Mouse (Mus musculus) liver, embryonic 11.5 days (tissue): ENCODE results near the gene Fam168b. TPM values are rescaled to one million over a fixed set of nuclear protein-coding genes. Genes with fewer than 3 reads are reported as not detected.

Experiments used
- ATAC-seq: fragments of 200-750 bp; cut with Nextera tagmentation; replicated peaks from 2 replicates; pipeline ENCODE4 v1.8.0; 2017; ENCODE audit warnings: moderate number of reproducible peaks, mild to moderate bottlenecking, moderate TSS enrichment, moderate library complexity; ENCODE audit not compliant: low FRiP score
- DNase-seq: peaks from one replicate; pipeline ENCODE4 v3.0.0-alpha.2; 2017; ENCODE audit warnings: low spot score
- H3K27ac ChIP-seq: fragments of 300-500 bp; sonication (generic); 2 replicates; pipeline ENCODE4 v1.5.1; 2014; ENCODE audit warnings: mild to moderate bottlenecking, low read depth, low read length, control low read depth
- H3K27me3 ChIP-seq: fragments of 300-500 bp; sonication (generic); replicated peaks from 2 replicates; pipeline ENCODE4 v1.6.1; 2014; ENCODE audit warnings: low read length, mixed read lengths; ENCODE audit not compliant: control insufficient read depth, insufficient read depth
- H3K36me3 ChIP-seq: fragments of 300-500 bp; sonication (generic); 2 replicates; pipeline ENCODE4 v1.6.1; 2014; ENCODE audit warnings: mild to moderate bottlenecking, low read length, moderate library complexity, mixed read lengths; ENCODE audit not compliant: control insufficient read depth, insufficient read depth
- H3K4me1 ChIP-seq: fragments of 300-500 bp; sonication (generic); replicated peaks from 2 replicates; pipeline ENCODE4 v1.6.1; 2014; ENCODE audit warnings: low read length, mixed read lengths; ENCODE audit not compliant: control insufficient read depth, insufficient read depth
- H3K4me2 ChIP-seq: fragments of 300-500 bp; sonication (generic); 2 replicates; pipeline ENCODE4 v1.6.1; 2014; ENCODE audit warnings: mild to moderate bottlenecking, control low read depth, moderate library complexity
- H3K4me3 ChIP-seq: fragments of 300-500 bp; sonication (generic); 2 replicates; pipeline ENCODE4 v1.5.1; 2014; ENCODE audit warnings: low read depth, low read length, control low read depth
- H3K9ac ChIP-seq: fragments of 300-500 bp; sonication (generic); 2 replicates; pipeline ENCODE4 v1.6.1; 2014; ENCODE audit warnings: low read depth, low read length, control low read depth
- H3K9me3 ChIP-seq: fragments of 300-500 bp; sonication (generic); 2 replicates; pipeline ENCODE4 v1.6.1; 2016; ENCODE audit warnings: low read length, inconsistent platforms, mixed read lengths; ENCODE audit not compliant: control insufficient read depth
- WGBS: fragments of 180-500 bp; shearing (Covaris S2); extraction: QIAGEN DNeasy Blood & Tissue Kit; methylation state at CpG from one replicate; pipeline ENCODE4 v1.1.7; 2014; 5-methylcytosine and 5-hydroxymethylcytosine counted together
- polyA plus RNA-seq: library from polyadenylated mRNA; unstranded; fragments of >200 nt; fragmentation: Nextera tagmentation; extraction: Ambion mirVana; gene quantifications from 2 replicates; pipeline ENCODE4 v1.2.1, GENCODE M21; 2014

The Fam168b gene
- polyA plus RNA-seq, 1 experiment from 2014 or later = 54.5 TPM

DNA sequence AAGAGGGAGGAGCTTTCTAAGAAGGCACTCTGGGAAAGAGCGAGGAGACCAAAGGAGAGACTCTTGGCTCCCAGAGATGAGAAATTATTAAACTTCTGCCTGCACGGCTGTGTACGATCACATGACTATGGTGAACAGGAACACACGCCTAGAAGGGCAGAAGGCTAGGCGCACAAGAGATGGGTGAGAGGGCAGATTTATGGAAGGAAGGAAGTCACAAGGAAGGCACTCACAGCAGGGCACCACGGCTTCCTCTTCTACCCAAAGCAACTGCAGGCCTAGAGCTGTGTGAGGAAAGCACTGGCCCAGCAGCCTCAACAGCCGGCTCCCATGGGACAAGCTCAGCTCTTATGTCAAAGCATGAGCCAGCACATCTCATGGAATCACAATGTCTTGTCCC, 15.0 kb downstream of the Fam168b start:
- H3K36me3 ChIP-seq = peaks cover 18% of the 10 kb centered on the region
- DNase-seq = no peak
- no peaks in the 10 kb centered on the region for H3K9me3 ChIP-seq
- no peak overlapping the region for H3K9ac ChIP-seq
- ATAC-seq = no peak
- no peaks in the 10 kb centered on the region for H3K27me3 ChIP-seq
- H3K4me2 ChIP-seq = no peak overlapping the region
- H3K4me1 ChIP-seq = no peaks in the 10 kb centered on the region
- no peak overlapping the region for H3K4me3 ChIP-seq
- no peak overlapping the region for H3K27ac ChIP-seq
- 76% methylated on average over 7 of the region's 7 CpGs for WGBS

DNA sequence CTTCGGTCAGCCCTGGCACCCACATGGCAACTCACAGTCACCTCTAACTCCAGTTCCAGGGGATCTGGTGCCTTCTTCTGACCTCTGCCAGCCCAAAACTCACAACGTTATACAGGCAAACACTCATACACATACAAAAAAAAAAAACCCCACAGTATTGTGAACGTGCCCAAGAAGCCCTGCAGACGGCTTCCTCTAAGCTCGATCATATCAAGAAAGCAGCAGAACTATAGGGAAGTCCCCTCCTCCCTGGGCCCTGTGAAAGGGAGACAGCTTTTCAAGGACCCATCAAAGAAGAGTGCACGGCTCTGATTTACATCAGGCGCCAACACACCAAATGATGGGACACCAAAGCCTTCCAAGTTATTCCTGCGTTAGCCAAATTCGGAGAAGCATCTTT, 17.0 kb downstream of the Fam168b start:
- Histone ChIP-seq H3K4me3 (no peak overlapping the region), H3K4me1 (no peaks in the 10 kb centered on the region), H3K9ac (no peak overlapping the region), H3K9me3 (no peaks in the 10 kb centered on the region), H3K4me2 (no peak overlapping the region), H3K27ac (no peak overlapping the region), H3K36me3 (peaks cover 26% of the 10 kb centered on the region), H3K27me3 (no peaks in the 10 kb centered on the region)
- DNase-seq = no peak
- 87% methylated on average over 9 of the region's 9 CpGs for WGBS
- no peak for ATAC-seq

DNA sequence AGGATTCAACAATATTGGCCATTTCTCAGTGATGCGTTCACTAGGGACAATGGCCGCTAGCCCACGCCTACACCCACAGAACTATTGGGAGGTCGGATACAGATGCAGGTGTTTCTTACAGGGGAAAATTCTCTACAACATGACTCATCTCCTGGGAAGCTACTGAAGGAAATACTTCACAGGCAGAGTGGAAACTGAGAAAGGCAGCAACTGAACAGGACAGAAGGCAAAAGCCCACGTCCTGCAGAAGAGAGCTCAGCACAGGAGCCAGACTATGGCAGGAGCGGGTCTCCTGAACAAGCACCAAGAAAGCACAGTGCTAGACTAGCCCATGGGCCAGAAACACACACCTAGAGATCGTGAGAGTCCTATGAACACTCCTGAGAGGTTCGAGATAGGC, 18.7 kb downstream of the Fam168b start:
- Histone ChIP-seq H3K27me3 (no peaks in the 10 kb centered on the region), H3K9me3 (no peaks in the 10 kb centered on the region), H3K9ac (no peak overlapping the region), H3K4me2 (no peak overlapping the region), H3K4me1 (no peaks in the 10 kb centered on the region), H3K36me3 (peaks cover 32% of the 10 kb centered on the region), H3K4me3 (no peak overlapping the region), H3K27ac (no peak overlapping the region)
- 89% methylated on average over 8 of the region's 8 CpGs for WGBS
- no peak for ATAC-seq
- DNase-seq = no peak

DNA sequence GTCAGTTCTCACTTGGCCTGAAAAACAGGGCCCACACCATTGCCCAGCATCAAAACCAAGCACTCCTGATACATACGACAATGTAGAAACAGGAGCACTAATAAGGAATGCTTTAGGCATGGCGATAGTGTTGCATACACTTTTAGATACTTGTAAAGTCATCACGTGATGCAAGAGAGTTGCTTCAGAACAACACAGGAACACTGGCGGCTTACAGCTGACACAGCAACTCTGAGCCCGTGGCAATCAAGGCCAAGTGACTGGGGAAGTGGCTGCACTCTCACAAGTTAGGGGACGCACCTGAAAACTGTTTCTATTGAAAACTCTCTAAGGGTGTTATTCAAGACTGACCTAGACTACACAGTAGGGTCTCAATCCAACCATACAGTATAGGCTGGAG, 19.5 kb downstream of the Fam168b start:
- DNase-seq (no peak), ATAC-seq (no peak)
- WGBS = 83% methylated on average over 6 of the region's 6 CpGs
- no peak overlapping the region for H3K4me2 ChIP-seq
- H3K27ac ChIP-seq = no peak overlapping the region
- H3K4me3 ChIP-seq = no peak overlapping the region
- no peaks in the 10 kb centered on the region for H3K27me3 ChIP-seq
- no peak overlapping the region for H3K9ac ChIP-seq
- H3K4me1 ChIP-seq = no peaks in the 10 kb centered on the region
- peaks cover 32% of the 10 kb centered on the region for H3K36me3 ChIP-seq
- H3K9me3 ChIP-seq = no peaks in the 10 kb centered on the region

DNA sequence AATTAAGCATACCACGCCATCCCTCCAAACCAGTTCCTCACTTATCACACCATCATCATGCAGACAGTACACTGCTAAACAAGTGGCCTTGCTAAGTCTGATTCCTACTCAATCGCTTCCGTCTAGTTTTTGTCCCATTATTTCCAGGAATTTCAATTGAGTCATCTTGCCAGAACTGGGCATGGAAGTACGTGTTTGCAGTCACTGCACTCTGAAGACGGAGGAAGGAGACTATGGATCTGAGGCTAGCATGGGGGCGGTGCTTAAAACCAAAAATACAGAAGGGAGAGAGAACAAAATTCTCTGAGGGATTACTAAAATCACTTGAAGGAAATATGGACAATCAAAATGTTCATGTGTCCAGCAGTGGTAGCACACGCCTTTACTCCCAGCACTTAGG, 20.1 kb downstream of the Fam168b start:
- DNase-seq = no peak
- Histone ChIP-seq H3K9ac (no peak overlapping the region), H3K9me3 (no peaks in the 10 kb centered on the region), H3K27me3 (no peaks in the 10 kb centered on the region), H3K36me3 (peaks cover 35% of the 10 kb centered on the region), H3K4me1 (no peaks in the 10 kb centered on the region), H3K27ac (no peak overlapping the region), H3K4me3 (no peak overlapping the region), H3K4me2 (no peak overlapping the region)
- 91% methylated on average over 7 of the region's 7 CpGs for WGBS
- ATAC-seq = no peak

DNA sequence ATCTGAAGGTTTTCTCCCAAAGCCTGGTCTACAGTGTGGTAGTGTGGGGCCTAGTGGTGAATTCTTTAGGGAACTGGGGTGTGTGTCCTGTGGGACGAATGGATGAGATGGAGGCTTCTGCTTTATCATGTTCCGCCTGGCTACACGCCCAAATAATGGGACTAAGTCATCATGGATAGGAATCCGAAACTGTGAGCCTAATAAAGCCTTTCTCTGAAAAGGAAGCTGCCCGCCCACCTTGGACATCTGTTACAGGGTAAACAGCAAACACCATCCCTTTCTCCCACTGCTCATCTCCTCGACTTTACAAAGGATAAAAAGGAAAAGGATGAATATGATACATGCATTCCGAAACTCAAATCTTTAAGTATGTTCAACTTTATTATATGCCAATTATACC, 20.9 kb downstream of the Fam168b start:
- no peaks in the 10 kb centered on the region for H3K9me3 ChIP-seq
- 90% methylated on average over 7 of the region's 7 CpGs for WGBS
- no peaks in the 10 kb centered on the region for H3K4me1 ChIP-seq
- no peak overlapping the region for H3K9ac ChIP-seq
- no peak overlapping the region for H3K4me2 ChIP-seq
- peaks cover 40% of the 10 kb centered on the region for H3K36me3 ChIP-seq
- ATAC-seq (no peak), DNase-seq (no peak)
- H3K27ac ChIP-seq = no peak overlapping the region
- no peaks in the 10 kb centered on the region for H3K27me3 ChIP-seq
- no peak overlapping the region for H3K4me3 ChIP-seq

DNA sequence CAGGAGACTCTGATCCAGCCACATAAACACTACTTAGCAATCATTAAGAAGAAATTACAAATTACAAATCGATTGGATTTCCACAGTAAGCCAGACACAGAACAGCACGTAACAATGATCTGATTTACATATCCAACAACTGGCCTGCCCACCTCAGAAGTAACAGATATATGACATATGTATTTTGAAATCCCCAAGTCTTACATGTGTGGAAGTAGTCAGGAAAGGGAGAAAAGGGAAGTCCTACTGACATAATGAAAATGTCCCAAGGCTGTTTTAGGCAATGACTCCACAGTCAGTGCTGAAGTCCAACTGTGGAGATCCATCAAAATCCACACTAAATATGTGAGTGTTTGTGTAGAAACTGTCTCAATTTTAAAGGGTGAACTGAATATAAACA, 21.5 kb downstream of the Fam168b start:
- no peak overlapping the region for H3K4me3 ChIP-seq
- no peak for ATAC-seq
- H3K36me3 ChIP-seq = peaks cover 40% of the 10 kb centered on the region

DNA sequence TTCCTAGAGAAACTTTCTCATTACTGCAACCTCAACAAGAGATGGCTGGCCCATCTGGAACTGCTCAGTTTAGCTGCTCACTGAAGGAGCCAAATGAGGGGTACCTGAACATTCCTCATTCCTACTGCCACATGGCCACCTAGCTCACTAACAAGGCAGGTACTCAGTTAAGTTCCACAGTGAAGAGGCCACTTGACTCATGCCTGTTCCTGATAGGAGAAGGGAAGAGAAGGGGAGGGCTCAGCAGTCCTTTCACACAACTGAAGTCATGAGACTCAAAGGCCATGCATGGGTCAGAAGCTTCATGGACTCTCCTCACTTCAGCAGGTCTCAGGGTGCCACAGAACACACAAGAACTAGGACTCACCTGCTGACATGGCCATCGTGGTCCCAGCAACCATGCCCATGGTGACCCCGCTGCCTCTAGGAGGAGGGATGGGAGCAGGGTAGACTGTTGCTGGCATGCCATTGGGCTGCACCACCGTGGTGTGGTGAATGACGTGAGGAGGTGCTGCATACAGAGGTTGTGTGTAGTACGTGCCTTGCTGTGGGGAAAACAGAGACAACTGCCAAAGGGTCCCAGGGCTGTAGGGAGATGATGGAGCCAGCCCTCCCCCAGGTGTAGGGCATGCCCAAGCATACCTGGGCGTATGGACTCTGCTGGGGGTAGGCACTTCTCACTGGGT, 23.5 kb downstream of the Fam168b start:
- H3K4me1 ChIP-seq = no peaks in the 10 kb centered on the region

More for the DNA sequence above, 21.5 kb downstream of the Fam168b start:
- Histone ChIP-seq H3K4me2 (no peak overlapping the region), H3K27ac (no peak overlapping the region), H3K9me3 (no peaks in the 10 kb centered on the region), H3K9ac (no peak overlapping the region), H3K27me3 (no peaks in the 10 kb centered on the region), H3K4me1 (no peaks in the 10 kb centered on the region)
- no peak for DNase-seq
- 97% methylated on average over 2 of the region's 2 CpGs for WGBS

DNA sequence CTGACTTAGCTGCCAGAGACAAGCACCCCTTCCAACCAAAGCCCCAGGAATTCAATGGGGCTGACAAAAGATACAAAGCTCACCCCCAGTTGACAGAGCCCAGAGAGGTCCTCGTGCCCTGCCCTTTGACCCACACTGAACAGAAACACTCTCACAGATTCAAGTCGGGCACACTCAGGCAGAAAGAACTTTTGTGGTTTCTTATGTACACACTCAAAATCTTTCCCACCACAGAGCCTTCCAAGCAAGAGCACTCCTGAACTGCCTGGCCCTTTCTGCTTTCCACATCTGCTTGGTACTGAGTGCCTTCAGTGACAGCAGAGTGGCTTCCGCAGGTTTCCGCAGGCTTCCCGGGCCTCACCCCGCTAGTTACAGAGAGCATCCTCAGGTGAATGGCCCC, 27.0 kb downstream of the Fam168b start:
- Histone ChIP-seq H3K9ac (no peak overlapping the region), H3K36me3 (peaks cover 46% of the 10 kb centered on the region), H3K4me2 (no peak overlapping the region), H3K27ac (no peak overlapping the region), H3K9me3 (no peaks in the 10 kb centered on the region), H3K4me3 (no peak overlapping the region), H3K4me1 (no peaks in the 10 kb centered on the region), H3K27me3 (no peaks in the 10 kb centered on the region)
- 92% methylated on average over 6 of the region's 6 CpGs for WGBS
- DNase-seq (no peak), ATAC-seq (no peak)

More for the DNA sequence above, 23.5 kb downstream of the Fam168b start:
- Histone ChIP-seq H3K9ac (no peak overlapping the region), H3K4me3 (no peak overlapping the region), H3K27ac (no peak overlapping the region), H3K36me3 (peaks cover 46% of the 10 kb centered on the region), H3K9me3 (no peaks in the 10 kb centered on the region), H3K4me2 (no peak overlapping the region), H3K27me3 (no peaks in the 10 kb centered on the region)
- no peak for DNase-seq
- ATAC-seq = no peak
- 92% methylated on average over 6 of the region's 6 CpGs for whole genome bisulfite sequencing
